Mouse (Mus musculus): ENCODE data around the gene Kat7. TPM values are rescaled to one million over a fixed set of nuclear protein-coding genes. Genes with fewer than 3 reads are reported as not detected.

The Kat7 gene
- polyA plus RNA-seq, 1 experiment from 2014 or later = 30.7 TPM

- Histone ChIP-seq H3K9me3 (ENCODE audit: low read length) (no peaks in the 10 kb centered on the region), H3K4me3 (ENCODE audit: low read depth, low read length) (no peak overlapping the region), H3K9ac (replicated peaks; ENCODE audit: low read depth) (no peak overlapping the region), H3K4me2 (replicated peaks; ENCODE audit: low read depth, low read length) (no peak overlapping the region), H3K36me3 (ENCODE audit: insufficient read depth, low read length) (no peaks in the 10 kb centered on the region), H3K27ac (ENCODE audit: low read length) (no peak overlapping the region), H3K4me1 (ENCODE audit: insufficient read depth, low read depth, low read length) (peaks cover 3% of the 10 kb centered on the region; the same call in 1 of the 2 replicates), H3K27me3 (replicated peaks; ENCODE audit: insufficient read depth, low read length) (no peaks in the 10 kb centered on the region)
- TF ChIP-seq EP300 (IDR thresholded peaks at IDR 0.05) = no peak
- TF ChIP-seq CTCF (IDR thresholded peaks at IDR 0.05) = peak; percentile 17; the same call in 1 of the 2 replicates
- ATAC-seq (no peak), DNase-seq (ENCODE audit: low spot score) (no peak)
- 69% methylated on average over 6 of the region's 6 CpGs for WGBS
Observed at GRCm38 (mm10) chr11:95255747-95256146, 54.3 kb downstream of the Kat7 start.

- H3K9me3 ChIP-seq (ENCODE audit: low read length) = no peaks in the 10 kb centered on the region
- H3K4me3 ChIP-seq (ENCODE audit: low read depth, low read length) = no peak overlapping the region
- no peak overlapping the region for H3K4me2 ChIP-seq (replicated peaks; ENCODE audit: low read depth, low read length)
- TF ChIP-seq EP300 (IDR thresholded peaks at IDR 0.05) = no peak
- ATAC-seq = no peak
- H3K27me3 ChIP-seq (replicated peaks; ENCODE audit: insufficient read depth, low read length) = no peaks in the 10 kb centered on the region
- no peak for DNase-seq (ENCODE audit: low spot score)
- H3K4me1 ChIP-seq (ENCODE audit: insufficient read depth, low read depth, low read length) = peaks cover 3% of the 10 kb centered on the region; the same call in 1 of the 2 replicates
- H3K36me3 ChIP-seq (ENCODE audit: insufficient read depth, low read length) = no peaks in the 10 kb centered on the region
- WGBS = 73% methylated on average over 8 of the region's 8 CpGs
- no peak overlapping the region for H3K9ac ChIP-seq (replicated peaks; ENCODE audit: low read depth)
- no peak overlapping the region for H3K27ac ChIP-seq (ENCODE audit: low read length)
Observed at GRCm38 (mm10) chr11:95254165-95254564, 55.9 kb downstream of the Kat7 start.

- ATAC-seq = no peak
- Histone ChIP-seq H3K9ac (replicated peaks; ENCODE audit: low read depth) (no peak overlapping the region), H3K4me1 (ENCODE audit: insufficient read depth, low read depth, low read length) (peaks cover 3% of the 10 kb centered on the region; the same call in 1 of the 2 replicates), H3K4me2 (replicated peaks; ENCODE audit: low read depth, low read length) (no peak overlapping the region), H3K27ac (ENCODE audit: low read length) (no peak overlapping the region), H3K4me3 (ENCODE audit: low read depth, low read length) (no peak overlapping the region), H3K9me3 (ENCODE audit: low read length) (no peaks in the 10 kb centered on the region), H3K36me3 (ENCODE audit: insufficient read depth, low read length) (no peaks in the 10 kb centered on the region), H3K27me3 (replicated peaks; ENCODE audit: insufficient read depth, low read length) (no peaks in the 10 kb centered on the region)
- 87% methylated on average over 6 of the region's 6 CpGs for WGBS
- DNase-seq (ENCODE audit: low spot score) = no peak
- TF ChIP-seq CTCF (IDR thresholded peaks at IDR 0.05) (no peak), EP300 (IDR thresholded peaks at IDR 0.05) (no peak)
Observed at GRCm38 (mm10) chr11:95252104-95252503, 57.9 kb downstream of the Kat7 start.

- TF ChIP-seq EP300 (IDR thresholded peaks at IDR 0.05) (no peak), CTCF (IDR thresholded peaks at IDR 0.05) (peak; percentile 96)
- DNase-seq (ENCODE audit: low spot score) (peak; percentile 76), ATAC-seq (0 out of 2 replicates have a peak, but pooled peaks have one; percentile 31)
- H3K9me3 ChIP-seq (ENCODE audit: low read length) = no peaks in the 10 kb centered on the region
- 2% methylated on average over 11 of the region's 11 CpGs for WGBS
- H3K4me3 ChIP-seq (ENCODE audit: low read depth, low read length) = no peak overlapping the region
- H3K4me1 ChIP-seq (ENCODE audit: insufficient read depth, low read depth, low read length) = peaks cover 3% of the 10 kb centered on the region; the same call in 1 of the 2 replicates
- H3K27ac ChIP-seq (ENCODE audit: low read length) = no peak overlapping the region
- H3K36me3 ChIP-seq (ENCODE audit: insufficient read depth, low read length) = no peaks in the 10 kb centered on the region
- no peak overlapping the region for H3K9ac ChIP-seq (replicated peaks; ENCODE audit: low read depth)
- H3K4me2 ChIP-seq (replicated peaks; ENCODE audit: low read depth, low read length) = no peak overlapping the region
- H3K27me3 ChIP-seq (replicated peaks; ENCODE audit: insufficient read depth, low read length) = no peaks in the 10 kb centered on the region
Observed at GRCm38 (mm10) chr11:95251295-95251694, 58.8 kb downstream of the Kat7 start.

GRCm38 (mm10) chr11:95250110-95250509 is 59.9 kb downstream of the Kat7 start:
- TF ChIP-seq EP300 (IDR thresholded peaks at IDR 0.05) (no peak), CTCF (IDR thresholded peaks at IDR 0.05) (no peak)
- no peaks in the 10 kb centered on the region for H3K36me3 ChIP-seq (ENCODE audit: insufficient read depth, low read length)
- H3K9ac ChIP-seq (replicated peaks; ENCODE audit: low read depth) = no peak overlapping the region
- no peaks in the 10 kb centered on the region for H3K9me3 ChIP-seq (ENCODE audit: low read length)
- 38% methylated on average over 10 of the region's 10 CpGs for WGBS
- no peak overlapping the region for H3K4me2 ChIP-seq (replicated peaks; ENCODE audit: low read depth, low read length)
- peaks cover 3% of the 10 kb centered on the region; the same call in 1 of the 2 replicates for H3K4me1 ChIP-seq (ENCODE audit: insufficient read depth, low read depth, low read length)
- H3K27me3 ChIP-seq (replicated peaks; ENCODE audit: insufficient read depth, low read length) = no peaks in the 10 kb centered on the region
- no peak overlapping the region for H3K4me3 ChIP-seq (ENCODE audit: low read depth, low read length)
- H3K27ac ChIP-seq (ENCODE audit: low read length) = no peak overlapping the region
- DNase-seq (ENCODE audit: low spot score) = no peak
- peak; percentile 29; the same call in 1 of the 2 replicates for ATAC-seq

GRCm38 (mm10) chr11:95247065-95247464 is 63.0 kb downstream of the Kat7 start:
- no peak overlapping the region for H3K27ac ChIP-seq (ENCODE audit: low read length)
- no peaks in the 10 kb centered on the region for H3K36me3 ChIP-seq (ENCODE audit: insufficient read depth, low read length)
- 72% methylated on average over 13 of the region's 14 CpGs for WGBS
- H3K4me3 ChIP-seq (ENCODE audit: low read depth, low read length) = no peak overlapping the region
- no peaks in the 10 kb centered on the region for H3K9me3 ChIP-seq (ENCODE audit: low read length)
- ATAC-seq (no peak), DNase-seq (ENCODE audit: low spot score) (no peak)
- H3K27me3 ChIP-seq (replicated peaks; ENCODE audit: insufficient read depth, low read length) = no peaks in the 10 kb centered on the region
- peaks cover 3% of the 10 kb centered on the region; the same call in 1 of the 2 replicates for H3K4me1 ChIP-seq (ENCODE audit: insufficient read depth, low read depth, low read length)
- H3K4me2 ChIP-seq (replicated peaks; ENCODE audit: low read depth, low read length) = no peak overlapping the region
- no peak overlapping the region for H3K9ac ChIP-seq (replicated peaks; ENCODE audit: low read depth)
- TF ChIP-seq CTCF (IDR thresholded peaks at IDR 0.05) (no peak), EP300 (IDR thresholded peaks at IDR 0.05) (no peak)

- Histone ChIP-seq H3K36me3 (ENCODE audit: insufficient read depth, low read length) (no peaks in the 10 kb centered on the region), H3K9me3 (ENCODE audit: low read length) (no peaks in the 10 kb centered on the region), H3K4me1 (ENCODE audit: insufficient read depth, low read depth, low read length) (no peaks in the 10 kb centered on the region), H3K4me2 (replicated peaks; ENCODE audit: low read depth, low read length) (no peak overlapping the region), H3K27ac (ENCODE audit: low read length) (no peak overlapping the region), H3K9ac (replicated peaks; ENCODE audit: low read depth) (no peak overlapping the region), H3K4me3 (ENCODE audit: low read depth, low read length) (no peak overlapping the region), H3K27me3 (replicated peaks; ENCODE audit: insufficient read depth, low read length) (no peaks in the 10 kb centered on the region)
- ATAC-seq (no peak), DNase-seq (ENCODE audit: low spot score) (no peak)
- TF ChIP-seq EP300 (IDR thresholded peaks at IDR 0.05) = no peak
- TF ChIP-seq CTCF (IDR thresholded peaks at IDR 0.05) = no peak
- WGBS = 58% methylated on average over 7 of the region's 7 CpGs
Observed at GRCm38 (mm10) chr11:95245456-95245855, 64.6 kb downstream of the Kat7 start.

All from lung, postnatal 0 days (tissue).